Mouse (Mus musculus) spleen, embryonic (tissue): ENCODE results near the gene Syn3.
"Not testable (repeated sequence)": the region's sequence is repeated elsewhere in the genome, so short reads cannot be mapped to it uniquely, and the experiment has no call there.

ENCODE experiments used
- CTCF ChIA-PET: fragments of 350-600 bp; sonication (Branson Sonifier 250); formaldehyde crosslinking; loops from one replicate; lab custom pipeline; 2022; lab: Charles Lee

Syn3 gene

DNA sequence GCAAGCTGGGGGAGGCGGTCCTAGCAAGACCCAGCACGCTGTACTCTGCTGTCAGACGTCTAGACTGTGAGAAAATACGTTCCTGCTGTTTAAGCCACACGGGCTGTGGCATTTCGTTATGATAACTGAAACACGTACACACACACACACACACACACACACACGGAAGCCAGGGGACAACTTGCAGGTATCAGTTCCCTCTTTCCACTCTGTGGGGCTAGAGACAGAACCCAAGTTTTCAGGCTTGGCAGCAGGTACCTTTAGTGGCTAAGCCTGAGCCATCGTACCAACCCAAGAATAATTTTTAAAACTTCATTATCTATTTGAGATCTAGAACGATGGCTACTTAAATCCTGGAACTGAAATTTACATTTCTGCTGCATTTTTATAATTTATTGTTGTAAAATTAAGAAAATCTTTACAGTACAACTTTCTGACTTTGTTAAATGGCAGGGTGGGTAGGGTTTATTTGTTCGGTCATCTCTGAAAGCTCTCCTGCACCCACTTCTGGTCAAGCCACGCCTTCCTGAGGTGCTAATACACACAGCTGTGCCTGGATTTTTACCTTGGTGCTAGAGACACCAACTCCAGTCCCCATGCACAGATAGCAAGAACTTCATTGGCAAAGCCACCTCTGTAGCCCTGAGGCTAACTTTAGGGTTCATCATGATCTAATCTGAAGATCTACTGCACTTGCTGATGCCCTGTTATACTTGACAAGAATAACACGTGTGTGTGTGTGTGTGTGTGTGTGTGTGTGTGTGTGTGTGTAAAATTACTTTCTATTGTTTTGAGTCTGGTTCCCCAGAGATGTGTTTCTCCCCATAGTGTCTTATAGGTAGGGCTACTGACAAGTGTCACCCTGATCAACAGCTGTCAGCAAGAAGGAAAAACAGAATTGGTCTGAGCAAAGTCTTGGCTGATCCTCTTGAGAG, 29.8 kb downstream of the Syn3 start:
- CTCF ChIA-PET: no interaction called here

DNA sequence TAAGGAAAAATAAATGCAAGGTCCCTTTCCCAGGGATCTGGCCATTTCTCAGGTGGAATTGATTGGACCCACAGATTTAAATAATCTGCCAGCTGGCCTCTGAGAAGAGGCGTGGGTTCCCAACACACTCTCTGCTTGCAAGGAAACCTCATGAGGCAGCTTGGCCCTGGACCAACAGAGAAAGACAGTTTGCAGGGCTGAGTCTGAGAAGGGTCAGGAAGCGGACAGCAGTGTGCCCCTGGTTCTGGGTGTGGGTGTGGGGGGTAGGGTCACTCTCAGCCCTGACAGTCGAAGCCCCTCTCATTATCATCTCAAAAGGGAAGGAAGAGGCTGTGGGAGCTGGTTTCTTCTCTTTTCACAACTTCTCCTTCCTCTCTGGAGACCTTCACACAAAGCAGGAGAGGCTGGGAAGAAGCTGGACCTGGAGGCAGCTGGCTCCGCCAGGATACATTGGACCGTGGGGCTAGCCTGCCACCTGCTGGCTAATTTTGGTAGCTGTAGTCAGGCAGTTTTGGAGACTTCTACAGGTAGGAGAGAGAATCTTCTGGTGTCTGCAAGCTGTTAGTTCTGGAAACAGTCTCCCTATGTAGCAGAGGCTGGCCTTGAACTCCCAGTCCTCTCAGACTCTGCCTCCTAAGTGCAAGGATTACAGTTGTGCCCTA, 35.0 kb downstream of the Syn3 start:
- CTCF ChIA-PET: interaction anchor here (0.5 kb wide), 1 partner anchor 403 kb away, joined by 3 read pairs; no protein-coding TSS in a partner anchor

DNA sequence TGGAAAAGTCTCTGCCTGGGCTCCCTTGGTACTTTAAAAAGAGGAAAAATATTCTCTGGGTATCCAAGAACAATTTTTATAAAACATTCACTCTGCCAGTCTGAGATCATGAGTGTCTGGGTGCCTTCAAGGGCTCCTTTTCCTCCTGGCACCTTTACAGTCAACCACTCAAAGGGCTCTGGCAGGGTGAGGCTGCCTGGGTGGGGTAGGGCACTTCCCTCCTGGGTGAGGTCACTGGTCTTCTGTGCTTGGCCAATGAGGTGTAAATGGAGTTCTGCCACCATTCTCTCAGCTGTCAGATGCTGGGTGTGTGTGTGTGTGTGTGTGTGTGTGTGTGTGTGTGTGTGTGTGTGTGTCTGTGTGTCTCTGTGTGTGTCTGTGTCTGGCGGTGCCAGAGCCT, 39.1 kb downstream of the Syn3 start:
- CTCF ChIA-PET: no interaction called here

DNA sequence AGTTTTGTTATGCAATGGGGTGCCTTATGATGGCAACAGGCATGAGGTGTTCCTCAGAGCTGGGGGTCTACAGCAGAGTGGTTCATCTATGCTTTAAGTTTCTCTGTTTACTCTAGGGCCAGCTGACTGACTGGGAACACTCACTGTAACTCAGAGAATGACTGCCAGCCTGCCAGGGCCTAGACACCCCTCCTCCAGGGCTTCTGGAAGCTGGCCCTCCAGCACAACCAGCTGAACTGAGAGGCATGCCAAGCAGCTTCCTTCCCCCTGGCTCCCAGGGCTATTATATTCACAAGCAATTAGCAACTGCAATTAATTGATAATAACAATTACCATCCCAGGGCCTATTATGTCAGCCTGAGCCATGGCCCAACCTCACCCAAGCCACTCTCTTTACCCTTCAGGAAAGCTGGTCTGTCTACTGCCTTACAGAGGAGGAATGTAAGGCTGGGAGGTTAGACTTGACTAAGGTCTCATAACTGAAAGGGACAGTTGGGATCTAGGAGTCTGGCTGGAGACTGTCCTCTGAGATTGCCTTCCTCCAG, 41.0 kb downstream of the Syn3 start:
- CTCF ChIA-PET: interaction anchor here (1.4 kb wide), 1 partner anchor 9 kb away, joined by 3 read pairs; no protein-coding TSS in a partner anchor

DNA sequence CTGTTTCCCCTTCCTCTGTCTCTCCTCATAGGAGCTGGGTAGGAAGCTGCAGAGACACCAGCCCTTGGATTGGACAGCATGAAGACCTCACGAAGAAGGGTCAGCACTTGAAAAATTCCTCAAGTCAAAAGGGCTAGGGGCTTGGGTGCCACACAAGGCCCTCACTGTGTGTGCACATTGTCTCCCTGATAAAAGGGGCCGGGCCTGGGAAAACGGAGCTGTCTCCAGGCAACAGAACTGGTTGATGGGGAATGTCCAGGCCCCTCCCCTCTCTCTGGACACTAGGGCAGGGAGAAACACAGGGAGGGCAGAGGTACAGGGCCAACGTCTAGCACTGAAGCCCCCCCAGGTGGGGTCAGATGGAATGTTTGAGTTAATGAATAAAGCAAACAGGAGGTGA, 41.5 kb downstream of the Syn3 start:
- CTCF ChIA-PET: interaction anchor here (1.4 kb wide), 1 partner anchor 10 kb away, joined by 3 read pairs; no protein-coding TSS in a partner anchor

DNA sequence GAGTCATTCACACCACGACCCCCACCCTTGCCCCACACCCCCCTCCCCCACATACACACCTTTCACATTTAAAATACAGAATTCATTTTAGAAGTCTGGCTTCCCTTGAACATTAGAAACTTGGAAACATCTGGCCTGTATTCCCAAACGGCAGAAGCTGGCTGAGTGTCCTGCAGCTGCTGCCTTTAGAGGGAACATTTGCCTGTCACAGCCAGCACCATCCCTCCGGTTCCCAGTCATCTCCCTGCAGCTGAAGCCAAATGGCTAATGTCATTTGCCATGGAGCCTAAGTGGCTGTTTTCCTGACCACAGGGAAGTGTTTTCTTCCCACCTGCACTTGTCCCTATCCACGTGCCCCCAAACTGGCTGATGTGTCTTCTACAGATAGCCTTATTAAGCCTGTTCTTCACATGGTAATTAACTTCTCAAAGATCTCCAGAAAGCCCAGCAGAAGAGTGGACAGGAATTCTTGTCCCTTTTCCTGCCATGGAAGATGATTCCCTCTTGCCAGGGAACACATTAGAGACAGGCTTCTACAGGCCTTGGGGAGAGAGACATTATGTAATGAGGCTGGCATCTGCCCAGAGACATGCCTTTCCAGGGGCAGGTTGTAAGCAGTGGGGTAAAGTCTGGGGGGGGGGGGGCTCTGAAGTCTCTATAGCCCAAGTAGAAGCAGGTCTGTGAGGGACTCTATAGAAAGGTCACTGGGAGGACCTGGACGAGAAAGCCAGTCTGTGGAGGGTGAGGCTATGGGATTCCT, 43.2 kb downstream of the Syn3 start:
- CTCF ChIA-PET: interaction anchor here (0.7 kb wide), 1 partner anchor 138 kb away, joined by 3 read pairs; no protein-coding TSS in a partner anchor

DNA sequence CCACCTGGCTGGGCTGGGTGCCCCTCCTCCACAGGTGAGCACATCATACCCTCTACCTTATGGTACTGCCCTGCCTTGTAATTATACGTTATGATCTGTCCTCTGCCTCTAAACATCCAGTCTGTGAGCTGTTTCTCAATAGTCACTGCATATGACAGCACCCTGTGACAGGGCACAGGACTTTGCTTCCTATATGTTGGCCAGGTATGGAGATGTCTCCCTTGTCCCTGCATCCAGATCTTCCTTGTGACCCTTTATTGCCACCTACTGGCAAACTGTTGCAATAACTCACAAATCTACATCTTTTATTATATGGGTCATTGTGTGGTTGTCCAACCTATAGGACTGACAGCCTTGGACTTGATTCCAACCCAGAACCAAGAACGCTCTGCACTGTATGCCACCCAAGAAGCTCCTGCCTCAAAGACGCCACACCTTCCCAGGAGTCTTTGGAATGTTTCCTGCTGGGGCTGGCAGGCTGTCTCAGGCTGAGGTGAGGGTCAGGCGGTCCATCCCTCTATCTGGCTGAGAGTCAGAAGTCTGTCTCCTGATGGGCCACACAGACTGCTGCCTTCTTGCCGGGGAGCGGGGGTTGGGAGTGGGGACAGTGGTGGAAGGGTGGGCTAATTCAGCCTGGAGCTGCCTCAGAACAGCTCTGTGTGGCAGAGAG, 46.2 kb downstream of the Syn3 start:
- CTCF ChIA-PET: interaction anchor here (0.5 kb wide), 1 partner anchor 346 kb away, joined by 4 read pairs; no protein-coding TSS in a partner anchor

DNA sequence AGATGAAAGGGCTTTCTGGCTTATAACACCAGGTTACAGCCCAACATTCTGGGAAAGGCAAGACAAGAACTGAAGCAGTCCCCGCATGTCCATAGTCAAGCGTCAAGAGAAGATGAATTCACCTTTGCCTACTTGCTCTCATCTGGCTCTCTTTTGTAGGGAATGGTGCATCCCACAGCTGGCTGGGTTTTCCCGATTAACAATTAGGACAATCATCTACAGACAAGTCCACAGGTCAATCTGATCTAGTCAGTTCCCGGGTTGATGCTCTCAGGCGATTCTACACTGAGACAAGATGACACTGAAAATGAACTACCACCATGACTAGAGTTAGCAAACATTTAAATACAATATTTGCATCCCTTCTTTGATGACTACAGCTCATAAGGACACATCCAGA, 47.4 kb downstream of the Syn3 start:
- CTCF ChIA-PET: no interaction called here

DNA sequence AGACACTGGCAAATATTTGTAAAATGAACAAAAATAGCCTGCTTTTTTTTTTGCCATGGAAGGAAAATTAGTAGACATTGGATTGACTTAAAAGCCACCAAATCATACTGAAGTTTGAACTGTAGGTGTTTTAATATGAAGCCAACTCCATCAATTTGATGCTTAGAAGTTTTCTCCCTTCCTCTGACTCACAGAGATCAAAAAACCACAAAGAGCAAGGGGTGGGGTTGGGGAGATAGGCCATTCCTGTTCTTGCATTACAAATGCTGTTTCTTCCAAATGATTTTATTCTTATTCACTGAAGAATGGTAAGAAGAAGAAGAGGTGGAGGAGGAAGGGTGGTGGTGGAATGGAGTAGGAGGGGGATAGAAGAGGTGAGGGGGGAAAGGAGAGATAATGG, 52.0 kb downstream of the Syn3 start:
- CTCF ChIA-PET: interaction anchor here (0.7 kb wide), 1 partner anchor 46 kb away, joined by 3 read pairs; no protein-coding TSS in a partner anchor

DNA sequence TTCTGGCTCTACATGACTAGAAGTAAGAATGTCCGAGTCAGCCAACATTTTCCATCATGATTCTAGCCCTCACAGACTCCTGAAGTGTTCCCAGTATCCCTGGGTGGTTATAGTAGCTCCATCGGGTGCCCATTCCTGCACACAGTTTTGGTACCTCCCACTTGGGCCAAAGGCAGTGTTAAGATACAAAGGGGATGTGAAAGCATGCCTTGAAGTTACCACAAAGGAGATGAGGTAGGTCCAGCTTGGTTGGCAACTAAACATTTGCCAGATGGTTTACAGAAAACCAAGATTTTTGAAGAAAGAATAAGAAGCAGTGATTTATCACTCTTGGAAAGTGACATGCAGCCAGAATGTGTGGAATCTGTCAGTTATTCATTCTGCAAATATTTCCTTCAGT, 53.5 kb downstream of the Syn3 start:
- CTCF ChIA-PET: no interaction called here

DNA sequence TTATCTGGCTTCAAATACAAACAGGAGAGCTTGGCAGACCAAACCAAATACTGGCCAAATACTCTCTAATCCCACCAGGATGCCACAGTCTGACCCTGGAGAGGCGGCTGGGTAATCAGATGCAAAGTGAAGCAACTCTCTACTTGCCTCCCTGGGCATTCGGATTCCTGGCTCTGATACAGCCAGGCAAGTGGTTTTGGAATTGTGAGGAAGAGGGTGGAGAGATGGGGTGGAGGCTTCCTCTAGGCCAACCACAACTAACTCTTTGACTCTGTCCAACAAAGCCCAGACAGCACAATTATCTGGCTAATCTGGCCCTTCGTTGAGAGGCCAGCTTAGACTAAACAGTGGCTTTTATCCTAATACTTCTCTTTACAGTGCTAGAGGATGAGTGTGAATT, 54.0 kb downstream of the Syn3 start:
- CTCF ChIA-PET: no interaction called here

DNA sequence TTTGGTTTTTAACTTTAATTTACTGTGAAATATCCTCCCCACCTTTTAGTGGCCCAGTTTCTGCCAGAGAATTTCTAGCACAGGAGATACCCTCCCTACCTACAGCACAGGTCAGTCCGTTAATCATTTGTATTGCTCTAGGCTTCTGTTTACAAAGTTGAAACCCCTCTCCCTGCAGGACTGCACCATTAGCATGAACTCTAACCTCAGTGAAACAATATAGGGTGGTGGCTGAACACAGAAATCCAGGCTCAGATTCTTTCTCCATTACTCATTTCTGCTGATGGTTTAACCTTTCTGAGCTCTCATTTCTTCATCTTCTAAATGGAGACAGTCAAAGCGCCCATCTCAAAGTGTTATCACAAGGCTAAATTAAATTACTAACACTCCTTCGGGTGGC, 56.9 kb downstream of the Syn3 start:
- CTCF ChIA-PET: no interaction called here

DNA sequence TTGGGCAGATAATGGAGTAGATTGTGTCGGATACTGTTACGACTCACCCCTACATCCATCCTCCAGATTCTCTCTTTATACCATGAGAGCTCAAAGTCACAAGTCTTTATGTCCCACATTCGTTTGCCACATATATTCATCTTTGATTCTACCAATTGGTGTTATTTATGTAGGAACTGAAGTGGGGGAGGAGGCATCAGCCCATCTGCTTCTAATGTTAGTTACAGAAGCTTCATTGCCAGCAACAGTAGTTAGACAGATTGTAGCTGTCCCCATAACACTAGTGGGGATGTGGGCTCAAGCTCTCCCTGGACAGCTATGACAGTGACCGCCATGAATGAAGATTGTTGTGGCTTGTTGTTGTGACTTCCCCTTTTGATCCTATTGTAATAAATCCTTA, 59.1 kb downstream of the Syn3 start:
- CTCF ChIA-PET: no interaction called here

DNA sequence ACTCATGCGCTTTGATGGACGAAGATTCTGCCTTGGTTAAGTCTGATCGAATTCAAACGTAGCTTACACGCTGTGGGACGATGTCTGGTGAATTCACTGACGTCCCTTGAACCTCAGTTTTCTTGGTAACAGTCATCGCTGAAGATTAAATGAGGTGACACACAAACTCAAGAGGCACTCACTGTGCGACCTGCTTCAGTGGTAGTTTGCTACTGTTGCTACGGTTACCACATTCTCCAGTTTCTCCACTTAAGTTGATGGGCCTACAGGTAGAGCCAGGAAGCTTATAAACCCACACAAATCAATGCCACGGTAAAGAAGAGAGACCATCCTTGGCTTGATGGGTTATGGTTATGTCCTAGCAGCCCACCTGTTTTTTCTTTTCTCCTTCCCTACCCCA, 61.4 kb downstream of the Syn3 start:
- CTCF ChIA-PET: no interaction called here

DNA sequence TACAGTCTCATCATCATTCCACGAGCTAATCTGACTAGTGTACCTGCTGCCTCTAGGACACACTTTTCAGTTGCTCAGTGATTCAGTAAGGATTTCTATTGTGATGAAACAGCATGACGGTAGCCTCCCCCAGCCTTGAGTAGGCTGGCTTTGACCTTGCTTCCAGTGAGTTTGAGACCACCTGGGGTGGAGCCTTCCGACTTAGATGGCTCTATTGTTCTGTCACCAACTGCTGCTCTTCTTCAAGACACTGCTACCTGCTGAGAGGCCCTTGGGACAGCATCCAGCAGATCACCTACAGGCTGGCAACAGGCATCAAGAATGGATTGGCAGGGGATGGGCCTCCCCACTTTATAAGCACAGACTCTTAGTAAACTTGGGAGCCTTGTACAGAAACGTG, 63.7 kb downstream of the Syn3 start:
- CTCF ChIA-PET: not testable (repeated sequence)

DNA sequence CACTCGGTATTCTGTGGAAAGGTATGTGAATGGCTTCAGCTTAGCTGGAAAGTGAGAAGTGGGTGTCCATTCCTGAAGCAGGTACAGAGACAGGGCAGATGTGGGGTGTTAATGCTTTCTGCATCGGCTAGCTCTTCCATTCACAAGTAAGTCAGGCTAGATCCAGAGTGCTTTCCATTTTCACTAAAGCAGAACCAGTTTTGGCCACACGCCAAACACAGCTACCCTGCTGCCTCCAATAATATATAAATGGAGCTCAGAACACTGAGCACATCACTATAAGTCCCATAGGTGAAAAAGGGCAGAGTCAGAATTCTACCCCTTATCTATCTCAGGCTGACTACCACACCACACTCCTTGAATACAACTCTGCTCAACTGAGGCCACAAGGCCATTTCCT, 69.0 kb downstream of the Syn3 start:
- CTCF ChIA-PET: no interaction called here

DNA sequence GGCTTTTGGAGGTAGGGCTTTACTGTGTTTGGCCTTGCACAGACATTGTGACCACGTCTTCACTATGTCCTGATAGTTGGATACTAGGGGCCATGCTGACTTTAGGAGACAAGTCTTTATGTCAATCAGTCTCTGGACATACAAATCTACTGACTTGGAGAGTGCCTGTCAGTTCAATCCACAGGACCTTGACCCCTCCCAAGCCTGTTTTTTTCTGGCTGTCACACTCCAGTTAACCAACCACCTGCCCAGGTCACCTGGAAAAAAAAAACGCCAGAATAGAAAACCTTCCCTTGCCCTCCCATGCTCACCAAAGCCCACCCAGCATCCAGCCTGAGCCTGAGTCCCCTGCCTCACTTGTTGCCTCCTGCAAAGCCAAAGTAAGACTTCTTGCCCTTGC, 70.7 kb downstream of the Syn3 start:
- CTCF ChIA-PET: no interaction called here

DNA sequence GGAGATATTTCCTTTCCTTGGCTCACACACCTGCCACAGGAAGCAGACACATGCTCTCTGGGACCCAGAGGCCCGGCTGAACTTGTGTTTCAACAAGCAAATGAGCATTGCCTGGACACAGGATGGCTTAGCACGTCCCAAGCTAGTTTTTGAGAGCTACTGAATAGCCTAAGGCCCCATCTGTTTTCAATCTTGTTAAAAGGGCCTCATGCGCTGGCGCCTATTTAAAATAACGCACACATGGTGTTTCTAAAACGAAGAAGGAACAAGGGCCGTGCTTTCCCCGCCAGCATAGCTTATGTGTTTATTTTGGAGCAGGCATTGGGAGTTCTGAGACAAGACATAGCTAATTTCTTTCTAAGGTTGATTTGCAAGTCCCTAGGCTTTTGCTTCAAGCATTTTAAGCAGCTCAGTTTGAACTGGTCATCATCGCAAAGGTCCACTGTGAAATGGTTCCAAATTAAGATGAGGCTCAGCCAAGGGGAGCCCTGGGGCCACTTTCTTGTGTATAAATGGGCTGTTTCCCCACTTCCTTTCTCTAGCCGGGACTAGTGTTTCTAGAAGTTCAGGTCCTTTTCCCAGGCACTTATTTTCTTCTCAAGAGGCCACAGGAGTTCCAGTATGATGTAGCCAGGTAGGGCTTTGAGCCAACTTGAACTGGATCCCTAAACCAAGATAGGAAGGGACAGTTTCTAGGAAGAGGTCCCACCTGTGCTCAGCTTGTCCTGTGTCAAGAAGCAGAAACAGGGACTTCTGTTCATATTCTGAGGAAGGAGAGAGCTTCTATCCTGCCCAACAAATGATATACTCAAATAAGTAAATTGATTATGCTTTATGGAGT, 72.8 kb downstream of the Syn3 start:
- CTCF ChIA-PET: no interaction called here

DNA sequence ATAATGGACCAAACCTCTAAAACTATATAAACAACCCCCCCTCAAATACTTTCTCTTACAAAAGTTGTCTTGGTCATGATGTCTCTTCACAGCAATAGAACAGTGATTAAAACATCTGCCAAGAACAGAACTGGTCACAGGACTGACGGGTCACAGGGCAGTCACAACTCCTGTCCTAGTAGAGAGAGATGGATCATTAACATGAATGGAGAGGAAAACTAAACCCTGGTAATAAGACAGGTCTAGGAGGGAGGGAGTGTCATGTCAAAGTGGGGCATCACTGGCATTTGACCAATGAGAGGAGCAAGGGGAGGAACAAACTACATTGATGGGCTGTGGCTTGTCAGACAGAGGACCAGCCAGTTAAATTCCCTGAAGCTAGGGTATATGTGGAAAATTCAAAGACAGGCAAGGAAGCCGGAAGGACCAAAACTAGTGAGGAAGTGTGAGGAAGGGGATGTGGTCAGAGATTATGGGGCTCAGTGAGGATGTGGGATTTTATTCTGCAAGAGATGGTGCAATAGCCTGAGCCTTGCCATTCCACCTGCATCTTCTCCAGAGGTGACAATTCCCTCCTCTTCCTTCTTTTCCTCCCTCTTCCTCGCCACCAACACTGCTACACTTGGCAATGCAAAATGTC, 76.8 kb downstream of the Syn3 start:
- CTCF ChIA-PET: no interaction called here

DNA sequence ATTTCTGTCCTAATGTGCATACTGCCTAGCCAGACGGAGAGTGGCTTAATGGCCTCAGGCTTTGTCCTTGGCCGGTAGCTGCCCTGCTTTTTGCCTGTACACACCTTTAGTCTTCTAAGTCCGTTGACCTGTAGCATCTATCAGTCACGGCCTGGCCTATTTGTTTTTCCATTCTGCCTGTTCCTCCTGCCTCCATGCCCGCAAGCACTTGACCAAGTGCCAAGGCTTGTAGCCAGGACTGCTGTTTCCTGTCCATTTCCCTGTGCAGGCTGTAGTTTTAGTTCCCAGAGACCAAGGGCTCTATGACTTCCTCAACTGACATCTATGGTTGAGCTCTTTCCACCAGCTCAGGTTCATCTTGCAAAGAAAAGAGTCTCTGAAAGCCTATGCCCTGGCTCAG, 79.8 kb downstream of the Syn3 start:
- CTCF ChIA-PET: no interaction called here
